Mouse (Mus musculus) CH12.LX (cell line): ENCODE results near the gene Sertad4.

ENCODE experiments used
- CTCF ChIP-seq, 2 experiments: IDR thresholded peaks in 1 of 2; conservative IDR thresholded peaks in 1 of 2; 2 replicates each; pipeline ENCODE4 v1.5.1; 2011 to 2012; ENCODE audit warnings: low read depth in 2 of 2, low read length in 2 of 2, improper control_type of control experiment in 1 of 2, inconsistent platforms in 1 of 2, mild to moderate bottlenecking in 1 of 2, moderate library complexity in 1 of 2
- NELFE ChIP-seq: IDR thresholded peaks from 2 replicates; pipeline ENCODE4 v1.6.1; 2011; ENCODE audit warnings: low read depth, low read length, improper control_type of control experiment
- POLR2A ChIP-seq: IDR thresholded peaks from 2 replicates; pipeline ENCODE4 v1.6.1; 2011; ENCODE audit warnings: low read depth, mild to moderate bottlenecking, improper control_type of control experiment, low read length
- TCF12 ChIP-seq: IDR thresholded peaks from 2 replicates; pipeline ENCODE4 v1.6.1; 2014; ENCODE audit warnings: low read depth, mild to moderate bottlenecking, inconsistent platforms, low read length, improper control_type of control experiment

GRCm38 (mm10) chr1:192815789-192816188 is 39.8 kb downstream of the Sertad4 start:
- TF ChIP-seq CTCF (conservative IDR thresholded peaks at IDR 0.05 in 1 of 2, IDR thresholded peaks at IDR 0.05 in 1 of 2; ENCODE audit: low read depth in 2 of 2, low read length in 2 of 2) (no peak), POLR2A (no peak), TCF12 (no peak), NELFE (no peak)
